Mouse (Mus musculus): ENCODE results near the gene Cirbp. TPM values are rescaled to one million over a fixed set of nuclear protein-coding genes. Genes with fewer than 3 reads are reported as not detected.

Cirbp gene
- polyA plus RNA-seq, 2 experiments from 2014 or later: 124 to 272 TPM

DNA sequence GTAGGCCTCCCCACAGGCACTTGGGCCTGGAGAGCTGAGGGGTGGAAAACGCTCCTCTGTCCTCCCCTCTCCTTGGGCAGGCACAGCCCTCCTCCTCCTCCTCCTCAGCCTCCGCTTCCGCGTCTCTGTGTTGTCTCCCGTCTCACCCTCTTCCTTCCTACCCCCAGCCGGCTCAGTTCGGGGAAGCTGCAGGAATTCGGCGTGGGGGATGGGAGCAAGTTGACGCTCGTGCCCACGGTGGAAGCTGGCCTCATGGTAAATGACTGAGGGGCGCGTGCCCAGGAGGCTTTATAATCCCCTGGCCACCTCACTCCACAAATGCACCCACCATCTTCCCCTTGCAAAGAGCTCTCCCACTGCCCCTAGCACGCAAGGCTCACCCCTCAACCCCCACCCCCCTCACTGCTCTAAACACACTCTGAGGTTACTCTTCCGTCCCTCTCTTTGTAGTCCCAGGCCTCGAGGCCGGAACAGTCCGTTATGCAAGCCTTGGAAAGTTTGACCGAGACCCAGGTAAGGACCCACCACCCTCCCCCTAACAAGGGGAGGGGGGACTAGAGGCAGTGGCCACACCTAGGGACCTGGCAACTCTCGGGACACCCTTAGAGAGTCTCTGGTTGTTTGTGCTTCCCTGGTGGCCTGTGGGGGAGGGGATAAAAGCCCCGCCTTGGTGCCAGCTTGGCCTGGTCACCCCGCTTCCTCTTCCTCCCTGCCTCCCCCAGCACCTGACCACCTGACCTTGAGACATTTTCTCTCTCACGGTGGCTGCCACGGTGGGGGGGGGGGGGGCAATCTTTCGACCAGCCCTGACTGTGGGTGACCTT is 14.4 kb upstream of the Cirbp start:
- no peak for ATAC-seq

DNA sequence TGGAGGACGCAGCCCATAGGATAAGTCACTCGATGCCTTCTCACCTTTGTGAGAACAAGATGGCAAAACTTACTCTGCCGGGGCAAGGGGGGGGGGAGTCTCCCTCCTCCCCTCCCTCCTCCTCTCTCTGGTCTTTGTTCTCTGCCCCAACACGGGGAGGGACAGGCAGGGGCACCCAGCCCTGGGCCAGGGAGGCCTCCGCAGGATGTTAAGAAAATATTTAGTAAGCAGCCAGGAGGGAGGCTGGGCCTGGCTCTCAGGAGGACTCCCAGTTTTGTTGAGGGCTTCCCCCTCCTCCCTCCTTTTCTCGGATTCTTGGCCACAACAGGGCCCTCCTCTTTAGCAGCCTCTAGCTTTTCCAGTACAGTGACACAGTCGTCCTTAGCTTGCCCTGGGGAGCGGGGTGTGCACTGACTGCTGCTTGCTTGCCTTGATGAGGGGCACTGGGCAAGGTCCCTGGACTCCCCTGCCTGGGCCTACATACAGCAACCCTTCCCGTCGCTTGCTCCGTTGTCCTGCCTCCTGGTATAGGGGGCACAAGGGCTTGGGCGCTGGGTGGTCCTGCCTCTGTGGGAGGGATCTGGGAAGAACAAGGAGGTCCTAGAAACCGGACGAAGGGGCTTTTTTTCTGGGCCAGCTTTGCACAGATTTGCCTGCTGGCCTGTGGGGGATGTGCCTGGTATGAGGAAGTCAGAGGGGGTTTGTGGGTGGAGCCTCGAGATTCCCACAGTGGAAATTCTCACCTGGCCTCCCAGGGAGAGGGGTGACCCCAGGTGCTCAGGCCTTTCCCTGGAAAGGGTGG is 13.5 kb upstream of the Cirbp start:
- ATAC-seq: no peak

DNA sequence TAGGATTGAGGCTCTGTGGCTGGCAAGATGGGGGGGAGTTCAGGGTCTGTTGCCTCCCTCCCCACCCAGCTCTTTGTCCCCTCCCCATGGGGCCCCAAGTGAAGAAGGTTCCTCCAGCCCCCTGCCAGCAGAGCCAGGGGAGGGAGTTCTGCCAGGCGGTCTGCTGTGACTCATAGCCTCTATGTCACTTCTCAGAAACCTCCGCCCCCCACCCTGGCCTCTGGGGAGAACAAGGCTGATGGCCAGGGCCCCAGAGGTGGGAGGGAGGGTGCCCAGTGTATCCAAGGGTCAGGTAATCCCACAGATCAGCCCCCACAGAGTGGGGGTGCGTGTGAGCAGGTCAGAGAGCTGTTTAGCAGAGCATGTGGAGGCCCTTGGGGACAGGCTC is 12.9 kb upstream of the Cirbp start:
- ATAC-seq: no peak

DNA sequence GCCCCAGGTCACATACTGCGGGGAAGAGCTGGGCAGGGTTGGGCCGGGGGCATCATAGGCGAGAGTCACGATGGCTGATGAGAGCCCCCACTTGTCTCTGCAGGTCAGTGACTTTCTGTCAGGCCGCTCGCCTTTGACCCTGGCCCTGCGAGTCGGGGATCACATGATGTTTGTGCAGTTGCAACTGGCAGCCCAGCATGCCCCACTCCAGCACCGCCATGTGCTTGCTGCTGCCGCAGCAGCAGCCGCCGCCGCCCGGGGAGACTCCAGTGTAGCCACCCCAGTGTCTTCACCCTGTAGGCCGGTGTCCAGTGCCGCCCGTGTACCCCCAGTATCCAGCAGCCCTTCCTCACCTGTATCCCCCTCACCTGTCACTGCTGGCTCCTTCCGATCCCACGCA is 12.1 kb upstream of the Cirbp start:
- ATAC-seq: no peak

DNA sequence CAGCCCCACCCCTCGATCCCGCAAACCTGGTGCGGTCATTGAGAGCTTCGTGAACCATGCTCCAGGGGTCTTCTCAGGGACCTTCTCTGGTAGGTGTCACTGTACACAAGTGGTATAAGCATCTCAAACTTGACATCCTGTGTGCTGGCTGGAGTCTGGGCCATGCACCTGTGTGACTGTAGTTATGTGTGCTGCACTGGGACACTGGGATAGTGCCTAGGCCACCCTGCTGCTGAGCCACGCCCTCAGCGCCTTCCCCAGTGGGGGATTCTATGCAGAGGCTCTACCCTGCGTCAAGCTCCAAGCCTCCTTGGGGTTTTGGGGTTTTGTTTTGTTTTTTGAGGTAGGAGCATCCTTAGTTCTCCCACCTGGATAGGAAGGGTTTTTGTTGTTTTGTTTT is 11.4 kb upstream of the Cirbp start:
- no peak for ATAC-seq

DNA sequence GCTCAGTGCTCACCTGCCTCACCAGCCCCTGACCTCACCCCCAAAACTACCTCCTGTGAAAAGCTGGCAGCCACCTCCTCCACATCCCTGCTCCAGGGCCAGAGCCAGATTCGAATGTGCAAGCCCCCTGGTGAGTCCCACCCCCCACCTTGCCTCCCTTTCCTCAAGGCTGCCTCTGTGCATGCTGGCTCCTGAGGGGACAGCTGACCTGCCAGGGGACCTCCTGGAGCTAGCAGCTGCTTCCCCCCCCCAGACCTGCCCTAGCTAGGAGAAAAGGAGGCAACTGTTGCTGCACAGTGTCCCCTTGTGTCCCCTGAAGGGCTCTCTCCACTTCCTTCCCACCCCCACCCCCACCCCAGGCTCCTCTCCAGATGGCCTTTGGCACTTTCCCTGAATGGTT is 10.5 kb upstream of the Cirbp start:
- ATAC-seq: no peak

DNA sequence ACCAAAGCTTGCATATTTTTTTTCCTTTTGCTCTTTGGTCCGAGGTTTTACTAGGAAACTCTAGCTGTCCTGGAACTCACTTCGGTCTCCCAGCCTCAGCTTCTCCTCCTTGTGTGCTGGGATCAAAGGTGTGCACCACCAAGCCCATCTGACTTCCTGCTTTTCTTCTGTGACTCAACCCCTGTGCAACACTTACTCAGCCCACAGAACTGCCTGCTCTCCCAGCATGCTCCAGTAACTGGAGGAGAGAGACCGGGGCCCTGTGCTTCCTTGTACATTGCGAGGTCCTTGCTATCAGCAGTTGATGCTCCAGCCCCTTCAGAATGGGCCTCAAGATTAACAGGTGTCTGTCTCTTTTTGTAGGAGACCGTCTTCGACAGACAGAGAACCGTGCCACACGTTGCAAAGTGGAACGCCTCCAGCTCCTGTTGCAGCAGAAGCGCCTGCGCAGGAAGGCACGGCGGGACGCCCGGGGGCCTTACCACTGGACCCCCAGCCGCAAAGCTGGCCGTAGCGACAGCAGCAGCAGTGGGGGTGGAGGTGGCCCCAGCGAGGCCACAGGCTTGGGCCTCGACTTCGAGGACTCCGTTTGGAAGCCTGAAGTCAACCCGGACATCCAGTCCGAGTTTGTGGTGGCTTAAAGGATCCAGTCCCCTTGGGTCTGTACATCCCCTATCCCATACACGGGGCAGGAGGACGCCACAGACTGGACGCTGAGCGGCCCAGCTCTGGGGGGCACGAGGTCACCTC is 9.6 kb upstream of the Cirbp start:
- no peak for ATAC-seq

DNA sequence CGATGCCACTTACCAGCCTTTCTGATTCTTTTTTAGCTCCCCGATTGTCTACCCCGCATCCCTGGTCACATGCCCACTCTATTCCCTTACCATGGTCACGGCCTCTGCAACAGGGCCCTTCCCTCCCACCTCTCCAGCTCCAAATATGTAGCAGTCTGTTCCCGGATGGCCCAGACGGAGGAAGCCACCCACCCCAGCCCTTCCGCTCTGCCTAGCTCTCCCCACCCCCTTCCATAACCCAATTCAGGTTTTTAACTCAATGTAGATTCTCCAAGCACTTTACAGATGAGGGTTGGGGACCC is 9.1 kb upstream of the Cirbp start:
- no peak for ATAC-seq

DNA sequence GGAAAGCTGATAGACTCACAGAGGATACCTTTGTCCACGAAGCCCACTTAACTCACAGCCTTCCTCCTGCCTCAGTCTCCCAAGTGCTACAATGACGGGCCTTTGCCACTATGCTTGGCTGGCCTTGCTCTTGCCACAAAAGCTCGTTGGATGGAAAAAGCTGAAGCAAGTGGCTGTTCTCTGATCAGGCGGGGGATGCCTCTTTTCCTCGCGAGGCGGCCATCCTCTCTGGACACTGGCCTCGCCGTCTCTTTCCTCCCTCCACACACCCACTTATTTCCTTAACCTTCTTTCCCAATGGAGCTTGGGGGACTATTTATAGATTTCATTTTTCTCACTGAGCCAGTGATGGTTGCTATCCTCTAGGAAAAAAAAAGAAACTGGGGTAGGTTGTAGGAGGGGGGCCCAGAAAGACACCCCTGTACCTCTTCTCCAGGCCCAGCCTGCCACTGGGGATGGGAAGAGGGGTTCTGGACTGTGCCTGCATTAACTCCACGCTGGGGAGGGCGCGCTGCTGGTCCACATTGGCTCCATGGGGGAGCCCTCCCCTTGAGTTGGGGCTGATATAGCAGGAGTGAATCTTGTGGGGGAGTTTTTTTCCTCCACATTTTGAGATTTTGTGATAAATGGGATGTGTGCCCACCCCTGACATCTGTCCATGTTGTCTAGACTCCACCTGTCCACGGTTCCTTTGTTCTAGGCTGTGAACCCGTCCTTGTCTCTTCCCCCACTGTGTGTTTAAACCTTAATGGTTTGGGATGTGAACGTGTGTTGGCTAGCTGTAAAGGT is 8.4 kb upstream of the Cirbp start:
- no peak for ATAC-seq

DNA sequence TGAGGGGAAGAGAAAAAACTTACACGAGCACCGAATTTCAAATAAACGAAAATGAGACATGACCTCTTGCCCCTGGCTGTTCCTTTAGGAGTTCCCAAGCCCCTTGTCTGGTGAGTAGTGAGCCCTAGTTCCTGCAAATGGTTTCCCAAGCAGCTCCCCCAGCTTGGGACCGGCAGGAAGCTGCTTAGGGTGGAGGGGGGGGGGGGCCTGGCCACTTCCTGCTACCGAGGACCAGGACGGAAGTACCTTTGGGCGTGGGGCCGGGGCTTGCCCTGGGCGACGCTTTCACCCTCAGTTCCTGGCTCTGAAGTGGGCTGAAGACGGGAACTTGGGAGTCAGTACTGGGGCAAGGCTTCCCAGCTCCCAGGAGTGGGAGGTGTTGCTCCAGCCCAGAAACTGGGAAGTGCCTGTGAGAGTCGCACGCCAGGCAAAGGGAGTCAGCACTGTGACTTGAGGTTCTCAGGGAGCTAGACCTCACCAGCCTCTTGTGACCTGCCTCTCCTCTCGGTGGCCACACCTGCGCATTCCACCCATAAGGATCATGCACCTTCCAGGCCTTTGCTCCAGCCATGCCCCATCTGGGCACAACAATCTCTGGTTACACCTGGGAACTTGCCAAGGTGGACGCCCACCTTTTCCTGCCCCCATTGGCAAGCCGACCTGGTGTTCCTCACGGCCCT is 7.3 kb upstream of the Cirbp start:
- ATAC-seq: peak; percentile 48

DNA sequence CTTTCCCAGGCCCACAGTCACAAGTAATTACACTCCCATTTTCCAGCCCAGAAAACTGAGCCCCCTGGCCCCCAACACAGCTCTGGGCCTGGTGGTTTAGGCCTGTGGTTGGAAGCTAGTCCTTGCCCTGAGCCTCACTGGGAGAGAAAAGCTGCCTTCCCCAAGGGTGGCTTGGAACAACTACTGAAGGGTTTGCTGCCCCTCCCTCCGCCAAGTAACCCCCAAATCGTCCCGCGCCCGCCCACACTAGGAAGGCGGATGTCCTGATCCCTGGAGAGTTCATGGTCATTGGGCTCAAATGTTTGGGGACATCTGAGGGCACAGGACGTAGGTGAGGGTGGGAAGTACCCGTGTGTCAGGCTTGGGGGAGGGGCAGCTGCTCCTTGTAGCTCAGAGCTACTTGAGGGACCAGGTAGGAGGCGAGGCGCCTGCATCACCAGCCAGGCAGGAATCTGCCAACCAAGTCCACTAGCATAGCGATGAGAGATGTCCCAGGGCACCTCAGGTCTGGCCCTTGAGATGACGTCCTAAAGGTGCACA is 6.7 kb upstream of the Cirbp start:
- ATAC-seq: peak; percentile 5

DNA sequence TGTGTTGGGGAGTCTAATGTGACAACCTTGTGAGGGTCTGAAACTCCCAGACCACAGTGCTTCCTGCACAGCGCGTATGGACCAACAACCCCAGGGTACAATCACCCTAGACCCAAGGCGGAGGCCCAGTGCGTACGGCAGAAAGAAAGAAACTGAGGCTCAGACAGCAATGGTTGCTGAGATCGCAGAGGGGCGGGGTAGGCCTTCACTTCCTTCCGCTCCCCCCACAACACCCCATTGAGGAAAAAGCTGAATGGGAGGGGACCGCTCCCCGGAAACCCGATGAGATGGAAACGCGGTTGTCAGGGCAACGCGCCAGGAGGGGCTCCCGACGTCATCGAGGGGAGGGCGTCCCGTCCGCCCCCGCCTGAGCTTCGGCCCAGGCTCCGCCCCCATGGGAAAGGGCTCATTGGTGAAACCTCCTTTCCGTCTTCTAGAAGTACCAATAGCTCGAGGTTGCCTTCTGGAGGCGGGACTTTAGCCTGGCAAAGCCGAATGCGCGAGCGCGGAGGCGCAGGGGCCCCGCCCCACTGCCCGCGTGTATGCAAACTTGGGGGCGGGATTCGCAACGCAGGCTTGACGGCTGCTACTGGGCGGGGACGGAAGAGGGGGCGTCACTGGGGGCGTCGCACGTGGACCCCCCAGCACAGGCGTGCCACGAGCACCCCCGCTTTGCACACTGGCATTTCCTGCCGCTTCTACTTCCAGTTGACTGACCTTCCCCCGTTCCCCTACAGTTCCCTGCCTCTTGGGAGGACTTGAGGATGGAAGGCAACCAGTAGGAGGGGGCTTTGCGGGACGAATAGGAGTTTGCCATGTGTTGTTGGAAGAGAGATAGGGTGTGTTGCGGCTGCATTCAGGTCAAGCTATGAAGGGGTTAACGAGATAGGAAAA is 6.0 kb upstream of the Cirbp start:
- peak; percentile 85 for ATAC-seq

DNA sequence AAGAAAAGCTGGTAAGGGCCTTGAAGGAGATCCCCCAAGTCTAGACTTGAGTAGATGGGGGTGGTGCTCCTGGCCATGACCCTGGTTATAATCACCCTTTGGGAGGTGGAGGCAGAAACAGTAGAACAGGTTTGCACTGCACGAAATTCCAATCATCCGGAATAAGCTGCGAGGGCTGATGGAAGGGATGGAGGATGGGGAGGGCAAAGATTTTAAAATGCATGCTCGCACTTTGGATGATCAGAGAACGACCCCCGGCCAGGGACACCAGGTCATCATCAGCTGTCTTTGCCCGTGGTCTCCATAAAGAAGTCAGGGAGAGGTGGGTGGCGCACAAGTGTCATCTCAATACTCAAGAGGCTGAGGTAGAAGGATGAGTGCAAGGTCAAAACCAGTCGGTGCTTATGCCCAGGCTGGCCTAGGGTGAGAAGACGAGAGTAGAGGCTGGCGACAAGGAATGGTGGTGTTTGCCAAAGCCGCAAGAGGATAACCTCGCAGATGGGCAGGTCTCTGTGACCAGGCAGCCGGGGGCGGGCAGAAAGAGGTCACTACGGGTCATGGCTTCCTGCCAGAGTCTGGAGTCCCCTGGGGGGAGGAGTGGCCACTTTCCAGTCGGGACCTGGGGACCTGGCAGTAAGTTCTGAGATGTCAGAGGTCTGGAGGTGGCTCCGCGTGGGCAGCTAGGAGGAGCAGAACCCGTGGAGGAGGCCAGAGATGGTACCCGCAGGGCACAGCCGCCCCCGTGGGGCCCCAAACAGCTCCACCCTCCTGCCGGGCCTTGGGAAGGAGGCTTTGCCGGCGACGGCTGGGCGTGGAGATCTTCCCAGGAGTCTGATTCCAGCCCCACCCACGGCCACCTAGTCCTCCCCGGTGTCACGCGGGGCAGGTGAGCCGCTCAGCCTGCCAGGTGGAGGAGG is 5.1 kb upstream of the Cirbp start:
- ATAC-seq: no peak

DNA sequence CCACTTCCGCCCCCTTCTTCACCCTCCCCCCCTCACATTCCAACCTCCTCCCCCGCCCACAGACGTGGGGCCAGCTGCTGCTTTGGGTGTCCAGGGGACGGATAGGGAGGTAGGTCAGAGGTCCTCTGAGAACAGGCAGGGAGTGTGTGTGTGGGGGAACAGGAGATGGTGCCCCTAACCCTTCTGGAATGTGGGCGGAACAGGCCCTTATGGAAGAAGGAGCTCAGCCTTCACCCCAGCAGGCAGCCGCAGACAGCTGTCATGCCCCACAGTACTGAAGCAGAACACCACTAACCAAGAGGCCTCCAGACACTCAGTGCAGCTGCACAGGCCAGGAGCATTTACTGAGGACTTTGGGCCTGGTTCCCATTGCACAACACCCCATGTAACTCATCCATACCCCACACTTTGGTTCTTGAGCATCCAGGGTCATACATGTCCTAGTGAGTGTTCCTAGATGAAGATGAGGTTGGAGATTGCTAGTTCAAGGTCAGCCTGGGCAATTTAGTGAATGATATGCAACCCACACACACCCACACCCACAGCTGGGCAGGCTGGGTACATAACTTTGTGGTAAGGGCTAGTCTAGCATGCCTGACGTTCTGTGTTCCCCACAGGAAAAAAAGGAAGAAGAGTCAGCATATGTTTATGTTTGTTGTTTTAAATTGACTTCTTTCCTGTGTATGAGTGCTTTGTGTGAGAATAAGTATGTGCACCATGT is 4.1 kb upstream of the Cirbp start:
- no peak for ATAC-seq

DNA sequence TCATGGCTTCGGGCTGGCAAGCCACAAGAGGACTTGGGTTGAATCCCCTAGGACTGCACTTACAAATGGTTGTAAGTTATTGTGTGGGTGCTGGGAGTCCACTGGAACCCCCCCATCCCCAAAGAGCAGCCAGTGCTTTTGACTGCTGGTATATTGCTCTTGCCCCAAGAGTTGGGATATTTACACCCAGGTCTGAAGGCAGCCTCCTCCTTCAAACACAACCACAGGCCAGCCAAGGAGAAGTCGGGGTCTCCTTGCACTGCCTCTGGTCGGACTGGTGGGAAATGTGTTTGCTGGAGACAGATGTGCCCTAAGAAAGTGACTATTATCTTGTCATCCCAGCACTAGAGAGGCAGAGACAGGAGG is 3.6 kb upstream of the Cirbp start:
- ATAC-seq: no peak

DNA sequence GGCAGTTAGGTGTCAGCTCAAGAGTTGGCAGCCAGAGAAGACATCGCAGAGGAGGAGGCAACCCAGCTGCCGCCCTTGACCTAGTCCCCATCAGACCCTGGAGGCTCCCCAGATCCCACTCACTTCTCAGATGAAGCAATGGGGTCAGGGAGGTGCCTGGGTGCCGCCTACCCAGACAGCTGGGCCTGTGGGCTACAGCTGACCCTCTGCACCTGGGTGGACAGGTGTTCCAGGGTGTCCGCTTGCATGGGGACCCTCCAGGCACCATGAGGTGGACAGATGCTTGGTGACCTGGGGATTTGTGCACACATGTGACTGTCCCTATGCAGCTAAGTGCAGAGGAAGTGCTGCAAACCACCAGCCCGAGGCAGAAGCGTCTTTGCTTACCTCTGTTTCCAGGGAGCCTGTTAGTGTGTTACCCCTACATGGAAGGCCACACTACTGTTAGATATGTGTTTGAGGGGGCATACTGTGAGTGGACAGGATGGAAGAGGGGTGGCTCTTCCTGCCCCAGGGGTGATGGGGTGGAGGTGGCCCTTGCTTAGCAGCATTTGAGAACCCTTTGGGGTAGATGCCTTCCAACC is 3.0 kb upstream of the Cirbp start:
- ATAC-seq: no peak

DNA sequence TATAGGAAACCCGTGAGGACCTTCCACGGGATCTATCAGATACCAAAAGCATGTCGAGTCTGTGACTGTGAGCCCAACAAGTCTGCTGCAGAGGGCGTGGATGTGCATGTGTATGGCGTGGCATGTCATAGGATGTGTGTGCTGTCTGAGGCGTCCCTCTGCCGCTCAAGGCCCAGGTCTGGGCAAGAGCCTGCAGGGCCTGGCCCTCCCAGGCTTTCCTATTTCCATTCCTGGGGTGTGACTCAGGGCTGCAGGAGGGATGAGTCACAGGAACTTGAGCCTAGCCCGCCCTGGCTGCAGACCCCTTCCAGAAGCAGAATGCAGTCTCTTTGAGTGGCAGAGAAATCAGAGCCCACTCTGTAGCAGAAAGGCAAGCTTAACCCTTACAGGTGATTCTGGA is 2.1 kb upstream of the Cirbp start:
- ATAC-seq: no peak

DNA sequence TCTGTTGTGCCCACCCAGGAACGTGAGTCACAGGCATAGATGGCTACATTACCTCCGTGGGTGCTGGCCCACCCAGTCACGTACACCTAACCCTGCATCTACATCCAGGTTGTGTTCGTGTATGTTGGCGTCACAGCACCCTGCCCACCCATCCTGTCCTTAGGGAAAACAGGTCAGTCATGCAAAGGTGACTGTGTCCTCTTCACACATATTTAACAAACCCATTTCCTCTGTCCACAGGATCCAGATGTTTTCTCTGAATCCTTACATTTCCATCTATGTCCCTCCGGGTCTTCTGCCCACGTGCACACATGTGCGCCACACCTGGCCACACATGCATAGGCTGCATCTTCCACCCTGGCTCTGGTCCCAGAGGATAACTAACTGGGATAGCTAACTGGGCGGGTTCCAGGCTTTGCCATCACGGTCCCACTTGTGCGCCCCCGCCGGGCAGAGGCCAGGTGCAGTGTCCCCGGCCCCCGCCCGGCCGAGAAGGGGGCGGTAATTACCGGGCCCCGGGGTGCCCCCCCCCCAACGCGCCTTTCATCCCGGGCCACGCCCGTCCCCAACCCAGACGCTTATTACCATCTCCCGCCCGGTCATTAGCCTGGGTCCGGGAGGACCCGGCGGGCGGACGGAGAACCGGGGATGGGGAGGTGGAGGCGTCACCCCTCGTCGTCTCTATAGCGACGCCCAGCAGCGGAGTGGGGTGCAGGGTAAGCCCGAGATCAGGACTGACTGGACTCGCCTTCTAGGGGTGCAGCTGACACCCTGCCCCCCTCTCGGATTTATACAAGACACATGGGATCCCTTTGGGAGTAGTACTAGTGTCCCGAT is 1.4 kb upstream of the Cirbp start:
- ATAC-seq: no peak
